Mouse (Mus musculus) thymus, postnatal 14 days (tissue): ENCODE data around the gene Rapgef3.

Experiments used
- DNase-seq: peaks from one replicate; pipeline ENCODE4 v3.0.0; 2021

The Rapgef3 gene

DNA sequence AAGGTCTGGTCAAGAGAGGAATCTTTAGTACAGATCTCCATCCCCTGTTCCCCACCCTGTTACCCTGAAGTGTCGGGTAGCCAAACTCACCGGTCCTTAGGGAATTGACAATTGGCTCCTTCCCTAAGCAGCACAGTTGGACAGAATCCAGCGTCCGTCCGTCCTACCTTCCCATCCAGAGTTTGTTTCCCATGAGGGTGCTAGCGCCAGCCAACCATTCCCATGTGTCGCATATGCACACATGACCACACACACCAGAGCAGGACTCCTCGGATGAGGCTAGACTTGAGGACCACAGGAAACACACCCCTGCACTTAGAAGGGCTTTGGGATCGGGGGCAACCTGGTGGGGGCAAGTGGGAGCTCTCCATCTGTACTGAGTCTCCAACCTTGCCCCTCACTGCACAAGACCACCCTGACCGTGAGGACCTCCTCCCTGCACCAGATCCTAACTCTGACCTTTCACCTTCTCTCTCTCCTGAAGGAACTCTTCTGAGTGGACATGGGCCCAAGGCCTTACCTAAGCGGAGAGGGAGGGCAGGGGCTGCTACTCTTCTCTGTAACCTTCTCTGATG, 23.4 kb upstream of the Rapgef3 start:
- DNase-seq, result no peak

GRCm38 (mm10) chr15:97789761-97790505, 22.2 kb upstream of the Rapgef3 start:
- peak; percentile 74 for DNase-seq

DNA sequence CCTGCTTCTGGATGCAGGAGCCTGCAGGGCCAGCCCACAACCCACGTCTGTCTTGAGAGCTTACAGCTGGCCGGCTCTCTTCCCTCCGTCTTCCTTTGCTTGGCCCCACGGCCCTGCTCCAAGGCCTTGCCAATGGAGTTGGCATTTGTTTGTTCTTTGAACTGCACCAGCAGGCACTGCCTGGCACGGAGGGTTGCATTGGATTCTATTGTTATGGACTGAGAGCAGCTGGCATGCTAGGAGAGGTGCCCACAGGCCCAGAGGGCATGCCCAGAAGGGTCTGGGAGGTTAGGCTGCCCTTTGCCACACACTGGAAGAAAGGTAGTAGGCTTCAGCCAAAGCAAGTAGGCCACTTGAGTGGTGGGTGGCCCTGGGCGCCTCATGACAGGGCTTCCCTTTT, 21.0 kb upstream of the Rapgef3 start:
- no peak for DNase-seq

DNA sequence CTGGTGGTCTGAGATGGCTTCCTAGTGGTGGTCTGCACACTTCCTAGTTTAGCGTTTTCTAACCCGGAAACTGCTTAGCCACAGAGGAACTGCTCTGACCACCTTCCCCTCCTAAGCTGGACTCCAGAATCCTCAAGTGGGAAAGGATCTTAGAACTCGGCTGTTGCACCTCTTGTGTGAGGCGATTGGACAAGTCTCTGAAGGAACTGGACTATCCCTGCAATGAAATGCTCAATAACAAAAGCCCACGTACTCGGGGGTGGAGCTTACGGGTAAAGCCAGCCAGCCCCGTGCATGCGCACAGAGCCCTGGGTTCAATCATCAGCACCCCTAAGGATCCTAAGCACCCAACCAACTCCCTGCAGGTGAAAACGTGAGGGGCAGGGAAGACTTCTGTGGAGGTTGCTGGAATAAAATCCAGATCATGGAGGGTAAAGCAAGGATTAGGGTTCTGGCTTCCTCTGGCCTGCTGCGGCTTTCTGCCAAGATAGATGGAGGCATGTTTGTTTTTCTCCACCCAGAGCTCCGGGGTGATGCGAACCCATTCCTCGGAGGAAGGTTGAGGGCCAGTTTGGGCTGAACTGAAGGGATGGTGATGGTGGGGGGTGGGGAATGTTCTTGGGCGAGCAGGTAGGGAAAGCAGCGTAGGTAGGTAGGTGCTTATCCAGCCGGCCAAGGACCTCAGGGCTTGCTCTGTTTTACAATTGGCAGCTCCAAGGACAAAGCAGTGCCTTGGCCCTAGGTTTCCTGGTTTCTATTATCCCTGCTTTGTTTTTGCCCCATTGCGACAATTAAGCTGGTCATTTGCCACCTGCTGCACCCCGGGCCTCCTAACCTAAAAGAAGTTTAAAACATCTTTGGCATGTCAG, 20.3 kb upstream of the Rapgef3 start:
- DNase-seq, result no peak

DNA sequence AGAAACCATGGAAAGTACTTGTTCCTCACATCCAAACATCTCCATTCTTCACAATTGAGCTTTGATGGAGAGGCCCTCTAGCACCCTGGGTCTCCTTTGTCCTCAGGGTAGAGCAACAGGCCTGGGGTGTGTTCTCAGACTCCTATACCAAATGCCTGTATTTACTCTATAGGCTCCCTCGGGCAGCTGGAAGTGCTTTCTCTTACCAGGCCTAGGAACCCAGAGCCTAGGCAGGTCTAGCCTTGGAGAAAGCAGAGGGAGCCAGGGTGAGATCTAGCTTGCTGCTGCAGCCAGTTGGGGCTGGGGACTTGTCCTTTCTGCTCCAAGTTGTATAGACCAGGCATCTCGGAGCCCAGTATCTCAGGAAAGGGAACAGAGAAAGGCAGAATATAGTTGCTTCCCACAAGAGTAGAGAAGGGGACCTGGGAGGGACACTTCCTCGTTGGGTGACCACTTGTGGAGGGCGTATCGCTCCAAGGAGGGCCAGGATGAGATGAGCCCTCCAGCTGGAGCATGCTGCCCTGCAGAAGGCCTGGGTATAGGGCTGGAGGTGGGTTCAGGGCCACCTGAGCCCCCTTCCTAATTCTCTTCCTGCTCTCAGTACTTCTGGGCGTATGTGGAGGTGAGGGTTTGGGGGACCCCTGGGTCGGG, 19.5 kb upstream of the Rapgef3 start:
- no peak for DNase-seq

DNA sequence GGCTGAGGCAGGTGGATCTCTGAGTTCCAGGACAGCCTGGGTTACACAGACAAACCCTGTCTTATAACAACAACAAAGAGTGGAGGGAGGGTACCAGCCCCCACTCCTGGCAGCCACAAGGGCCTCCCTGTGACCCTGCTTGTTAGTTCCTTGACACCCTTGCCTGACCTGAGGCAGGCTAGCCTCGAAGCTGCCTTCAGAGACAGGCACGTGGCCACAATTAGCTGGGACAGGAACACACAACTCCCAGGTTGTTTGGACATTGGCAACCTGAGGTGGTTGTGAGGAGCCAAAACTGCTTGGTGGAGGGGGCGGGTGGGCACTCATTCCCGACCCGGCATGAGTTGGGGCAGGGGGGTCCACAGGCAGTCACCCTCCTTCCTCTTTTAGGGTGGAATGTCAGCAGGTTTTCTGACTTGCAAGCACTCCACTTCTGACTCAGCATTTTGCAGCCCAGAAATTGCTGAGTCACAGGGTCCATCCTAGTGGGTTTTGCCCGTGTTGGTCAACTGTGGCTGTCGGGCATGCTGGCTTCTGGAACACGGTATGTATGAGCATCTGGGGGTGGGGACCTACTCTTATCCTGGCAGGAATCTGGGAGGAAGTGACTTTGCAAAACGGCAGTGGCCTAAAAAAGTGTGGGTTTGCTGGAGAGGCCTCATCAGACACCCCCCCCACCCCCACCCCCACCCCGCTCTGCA, 18.8 kb upstream of the Rapgef3 start:
- DNase-seq, result no peak

DNA sequence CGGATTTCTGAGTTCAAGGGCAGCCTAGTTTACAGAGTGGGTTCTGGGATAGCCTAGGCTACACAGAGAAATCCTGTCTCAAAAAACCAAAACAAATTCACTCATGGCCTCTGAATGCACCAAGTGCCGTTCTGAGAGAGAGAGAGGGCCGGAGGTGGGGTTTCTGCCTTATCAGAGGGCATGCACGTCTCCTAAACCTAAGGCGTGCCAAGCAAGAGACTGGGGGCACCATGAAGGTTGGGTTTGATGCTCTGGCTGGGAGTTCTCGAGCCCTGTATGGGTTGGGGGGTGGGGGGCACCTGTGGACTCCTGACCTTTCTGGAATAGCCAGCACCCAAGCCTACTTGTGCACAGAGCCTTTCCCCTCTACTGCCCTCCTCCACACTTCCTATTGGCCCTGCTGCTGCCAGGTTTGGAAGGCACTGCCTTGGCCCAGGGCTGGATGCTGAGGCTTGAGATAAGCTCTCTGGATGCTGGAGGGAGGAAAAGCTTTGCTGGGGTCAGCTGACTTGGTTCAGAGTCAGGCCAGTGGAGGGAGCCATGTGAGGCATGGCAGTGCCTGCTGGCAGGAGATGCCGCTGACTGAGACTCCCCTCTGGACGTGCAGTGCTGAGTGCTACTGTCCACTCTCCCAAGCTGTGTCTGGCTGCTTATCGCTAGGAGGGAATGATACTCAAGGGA, 18.1 kb upstream of the Rapgef3 start:
- no peak for DNase-seq

- no peak for DNase-seq
Observed at GRCm38 (mm10) chr15:97784561-97785161, 16.9 kb upstream of the Rapgef3 start.

GRCm38 (mm10) chr15:97784092-97784559, 16.4 kb upstream of the Rapgef3 start:
- DNase-seq, result peak; percentile 96

DNA sequence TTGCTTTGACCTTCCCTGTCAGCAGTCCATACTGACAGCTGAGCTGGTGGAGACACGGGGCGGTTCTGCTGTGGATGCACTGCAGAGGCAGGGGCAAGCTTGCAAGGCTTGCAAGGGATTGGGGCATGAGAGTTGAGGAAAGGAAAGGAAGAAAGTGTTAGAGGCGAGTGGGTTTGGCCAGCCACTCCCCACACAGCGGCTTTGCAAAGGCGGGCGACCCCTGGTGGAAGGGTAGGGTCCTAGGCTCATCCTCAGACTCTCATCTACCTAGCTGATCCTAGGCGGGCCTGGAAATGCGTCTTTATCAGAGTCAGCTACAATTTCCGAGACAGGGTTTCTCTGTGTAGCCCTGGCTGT, 15.0 kb upstream of the Rapgef3 start:
- DNase-seq, result peak; percentile 94

DNA sequence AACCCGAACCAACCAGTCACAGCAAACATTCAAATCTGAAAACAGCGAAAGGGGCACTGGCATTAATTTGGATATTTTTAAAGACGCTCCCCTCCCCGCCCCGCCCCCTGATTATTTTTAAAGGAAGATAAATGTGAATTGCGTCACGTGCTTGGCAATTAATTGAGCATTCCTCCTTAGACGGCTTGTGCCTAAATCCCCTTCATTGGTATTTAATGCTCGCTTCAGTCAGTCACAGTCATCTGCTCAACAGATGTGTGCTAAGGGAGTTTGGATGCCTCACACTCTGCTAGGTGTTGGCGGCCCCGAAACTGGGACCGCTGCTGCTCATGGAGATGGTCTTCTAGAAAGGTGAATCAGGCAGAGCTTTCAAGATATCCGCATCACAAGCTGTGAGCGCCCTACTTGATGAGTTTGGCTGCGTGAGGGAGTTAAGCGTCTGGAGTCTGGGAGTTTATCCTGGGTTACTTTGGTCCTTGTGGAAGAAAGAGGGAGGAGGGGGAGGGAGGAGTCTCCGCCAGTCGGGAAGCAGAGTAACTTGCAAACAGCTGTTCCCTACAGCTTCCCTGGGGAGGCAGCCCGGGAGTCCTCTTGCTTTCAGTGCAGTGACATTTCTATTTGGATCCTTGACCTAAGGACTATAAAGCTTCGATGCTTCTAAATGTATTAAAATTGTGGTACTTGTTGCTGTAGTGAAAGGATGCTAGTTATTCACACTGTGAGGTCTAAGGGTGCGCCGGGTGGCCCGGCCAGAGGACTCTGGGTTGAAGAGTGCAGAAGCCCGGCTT, 14.4 kb upstream of the Rapgef3 start:
- DNase-seq, result peak; percentile 10

GRCm38 (mm10) chr15:97780611-97781031, 12.8 kb upstream of the Rapgef3 start:
- no peak for DNase-seq

DNA sequence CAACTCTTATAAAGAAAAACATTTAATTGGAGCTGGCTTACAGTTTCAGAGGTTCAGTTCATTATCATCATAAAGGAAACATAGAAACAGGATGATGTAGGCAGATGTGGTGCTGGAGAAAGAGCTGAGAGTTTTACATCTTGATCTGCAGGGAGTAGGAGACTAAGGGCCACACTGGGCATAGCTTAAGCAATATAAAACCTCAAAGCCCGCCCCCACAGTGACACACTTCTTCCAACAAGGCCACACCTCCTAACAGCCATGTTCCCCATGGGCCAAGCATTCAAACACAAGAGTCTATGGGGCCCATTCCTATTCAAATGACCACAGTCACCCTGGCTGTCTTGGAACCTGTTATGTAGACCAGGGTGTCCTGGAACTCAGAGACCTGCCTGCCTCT, 11.8 kb upstream of the Rapgef3 start:
- DNase-seq, result no peak

- no peak for DNase-seq
Observed at GRCm38 (mm10) chr15:97778311-97779098, 10.7 kb upstream of the Rapgef3 start, which contains the start of gene Slc48a1. Gene Slc48a1 (plus strand): TSS chr15:97778520.

DNA sequence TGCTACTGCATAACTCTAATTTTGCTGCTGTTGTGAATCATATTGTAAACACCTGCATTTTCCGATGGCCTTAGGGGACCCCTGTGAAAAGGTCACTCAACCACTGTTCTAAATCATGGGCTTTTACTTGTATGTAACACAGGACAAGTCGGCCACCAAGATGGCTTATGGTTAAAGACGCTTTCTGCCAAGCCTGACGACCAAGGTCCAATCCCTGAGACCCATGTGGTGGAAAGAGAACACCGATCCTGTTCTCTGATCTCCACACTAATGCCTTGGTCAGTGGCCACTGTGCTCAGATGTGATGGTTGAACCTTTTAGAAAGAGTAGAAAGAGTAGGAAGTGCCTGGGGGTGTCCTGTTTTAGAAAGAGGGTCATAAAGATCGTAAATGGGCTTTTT, 9.1 kb upstream of the Rapgef3 start:
- no peak for DNase-seq

DNA sequence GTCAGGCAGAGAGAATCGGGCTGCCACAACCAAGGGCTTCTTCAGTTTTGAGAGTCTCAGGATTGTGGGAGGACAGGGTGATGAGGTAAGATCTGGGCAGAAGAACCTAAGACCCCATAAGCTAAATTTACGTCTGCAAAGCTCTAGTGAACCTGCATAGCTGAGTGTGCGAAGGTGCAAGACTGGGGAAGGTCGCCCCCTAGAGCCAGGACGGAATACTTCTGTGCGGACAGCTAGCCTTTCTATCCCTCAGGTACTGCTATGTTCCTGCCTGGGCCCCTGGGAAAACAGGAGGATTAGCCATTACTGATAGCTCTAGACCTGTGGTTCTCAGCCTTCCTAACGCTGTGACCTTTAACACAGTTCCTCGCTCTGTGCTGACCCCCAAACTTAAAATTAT, 8.7 kb upstream of the Rapgef3 start:
- peak; percentile 89 for DNase-seq

- no peak for DNase-seq
Observed at GRCm38 (mm10) chr15:97773961-97774370, 6.2 kb upstream of the Rapgef3 start.

DNA sequence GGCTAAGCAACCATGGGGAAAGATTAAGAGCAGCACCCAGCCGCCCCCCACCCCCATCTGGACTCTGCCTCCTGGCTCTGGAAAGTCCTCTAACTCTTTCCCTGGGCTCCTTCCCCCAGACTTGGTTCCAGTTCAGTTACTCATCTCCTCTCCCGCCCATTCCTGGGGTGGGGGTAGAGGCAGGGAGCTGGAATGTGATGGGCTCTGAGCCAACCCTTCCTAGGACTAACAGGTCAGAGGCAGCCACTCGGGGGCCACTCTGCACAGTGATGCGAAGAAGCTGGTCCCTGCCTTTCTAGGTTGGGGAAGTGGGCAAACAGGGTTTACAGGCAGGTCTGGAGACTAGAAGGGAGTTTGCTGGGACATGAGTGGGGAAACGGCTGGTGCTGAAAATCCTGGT, 5.3 kb upstream of the Rapgef3 start:
- no peak for DNase-seq

DNA sequence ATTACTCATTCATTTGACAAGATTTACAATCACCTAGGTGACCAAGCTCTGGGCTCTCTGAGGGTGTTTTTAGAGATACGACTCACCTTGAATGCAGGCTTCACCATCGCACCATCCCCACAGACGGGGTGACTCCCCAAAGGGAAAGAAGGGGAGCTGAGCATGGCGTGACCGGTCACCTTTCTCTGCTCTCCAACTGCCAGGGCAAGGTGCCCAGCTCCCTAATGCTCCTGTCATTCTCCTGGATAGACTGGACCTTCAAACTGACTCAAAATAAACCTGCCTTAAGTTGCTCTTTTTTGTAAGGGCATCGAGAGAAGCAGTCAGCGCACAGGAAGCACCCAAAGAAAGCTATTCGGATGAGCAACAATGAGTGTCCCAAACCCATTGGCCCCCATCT, 2.5 kb upstream of the Rapgef3 start:
- DNase-seq, result no peak

GRCm38 (mm10) chr15:97768192-97768591, 420 bp upstream of the Rapgef3 start:
- peak; percentile 58 for DNase-seq
